Mouse (Mus musculus): ENCODE results near the gene Fam20a. TPM values are rescaled to one million over a fixed set of nuclear protein-coding genes. Genes with fewer than 3 reads are reported as not detected.

Fam20a gene
- polyA plus RNA-seq (2015; fragmentation: Nextera tagmentation; extraction: Ambion mirVana): 6.7 and 8.6 TPM in 2 replicates

DNA sequence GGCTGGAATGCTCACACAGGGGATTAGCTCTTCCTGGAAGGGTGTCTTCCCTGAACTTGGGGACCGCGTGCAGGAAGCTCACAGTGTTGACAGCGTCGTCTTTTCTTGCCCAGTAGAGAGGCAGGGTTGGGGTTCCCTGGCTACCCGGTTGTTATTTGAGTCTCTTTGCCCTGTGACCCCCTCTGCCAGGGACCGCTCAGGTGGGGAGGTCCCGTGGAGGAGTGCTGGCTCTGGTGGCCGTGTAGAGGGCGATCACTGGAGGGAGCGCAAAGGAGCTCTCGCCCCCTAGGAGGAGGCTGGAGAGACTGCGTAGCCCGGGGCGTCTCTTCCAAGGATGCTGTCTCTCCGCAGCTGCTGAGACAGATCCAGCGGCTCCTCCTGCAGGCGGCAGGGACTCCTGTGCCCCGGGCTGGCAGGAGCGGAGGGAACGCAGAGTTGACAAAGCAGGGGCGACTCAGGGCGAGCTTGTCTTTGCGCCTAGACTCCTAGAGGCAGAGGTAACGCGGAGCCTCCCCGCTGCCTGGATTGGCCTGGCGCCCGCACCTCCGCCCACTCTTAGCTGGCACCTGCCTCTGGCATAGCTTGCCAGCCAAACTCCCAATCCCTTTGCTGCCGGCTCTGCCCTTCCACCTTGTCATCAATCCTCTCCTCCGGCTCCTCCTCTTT, at the start of gene Fam20a:
Gene Fam20a, minus strand, starts transcription at position 499 of the 666 bp plus-strand sequence.
- Histone ChIP-seq H3K4me1 (replicated peaks) (no peaks in the 10 kb centered on the region), H3K4me3 (replicated peaks) (peak within 1 kb of the TSS; percentile 51), H3K27me3 (peaks cover 33% of the 10 kb centered on the region), H3K9me3 (replicated peaks) (no peaks in the 10 kb centered on the region), H3K4me2 (peak within 1 kb of the TSS; percentile 54), H3K36me3 (replicated peaks) (no peaks in the 10 kb centered on the region), H3K27ac (replicated peaks) (peak within 1 kb of the TSS; percentile 86), H3K9ac (peak within 1 kb of the TSS; percentile 46)
- peak; percentile 28; the same call in 1 of the 2 replicates for ATAC-seq (ENCODE audit: insufficient read depth)
- WGBS (ENCODE audit: insufficient replicate concordance): 1% methylated on average over 31 of the region's 31 CpGs

DNA sequence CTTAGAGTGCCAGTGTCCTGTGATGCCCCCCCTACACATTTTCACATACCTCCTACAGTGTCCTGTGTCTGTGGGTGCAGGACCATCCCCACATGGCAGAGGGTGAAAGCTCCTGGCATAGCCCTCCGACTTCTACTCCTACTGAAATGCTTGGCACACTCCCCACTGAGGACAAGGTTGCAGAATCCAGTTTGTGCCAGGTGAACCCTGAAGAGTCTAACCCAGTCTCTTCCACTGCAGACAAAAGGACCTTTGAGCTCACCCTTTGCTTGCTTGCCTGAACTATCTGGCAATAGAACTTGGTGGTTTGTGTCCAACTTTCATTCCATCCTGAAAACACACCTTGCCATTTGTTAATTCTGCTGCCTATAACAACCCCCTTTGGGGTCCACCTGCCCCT, 49.3 kb upstream of the Fam20a start:
- H3K9ac ChIP-seq: no peak overlapping the region
- H3K4me2 ChIP-seq: no peak overlapping the region
- WGBS (ENCODE audit: insufficient replicate concordance): 47% methylated on average over 1 of the region's 1 CpGs
- no peak overlapping the region for H3K27ac ChIP-seq (replicated peaks)
- H3K9me3 ChIP-seq (replicated peaks): no peaks in the 10 kb centered on the region
- H3K4me1 ChIP-seq (replicated peaks): no peaks in the 10 kb centered on the region
- H3K4me3 ChIP-seq (replicated peaks): no peak overlapping the region
- no peaks in the 10 kb centered on the region for H3K27me3 ChIP-seq
- no peak for ATAC-seq (ENCODE audit: insufficient read depth)
- no peaks in the 10 kb centered on the region for H3K36me3 ChIP-seq (replicated peaks)

DNA sequence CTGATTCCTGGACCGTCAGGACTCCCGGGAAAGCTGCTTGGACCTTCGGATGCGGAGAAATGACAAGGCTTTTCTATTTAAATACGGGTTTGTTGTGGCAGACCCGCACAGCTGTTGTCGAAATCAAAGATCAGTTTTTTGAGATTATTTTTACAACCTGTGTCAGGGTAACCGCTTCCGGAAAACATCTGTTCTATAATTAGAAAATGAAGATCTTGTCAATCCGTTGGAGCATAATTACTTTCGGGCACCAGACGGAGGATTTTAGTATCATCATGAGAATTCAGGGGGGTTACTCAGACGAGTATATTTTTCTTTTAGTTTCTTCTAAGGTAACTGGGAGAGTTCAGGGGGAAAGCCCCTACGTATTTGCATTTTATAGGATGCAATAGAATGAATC, 48.1 kb upstream of the Fam20a start:
- Histone ChIP-seq H3K9ac (no peak overlapping the region), H3K4me1 (replicated peaks) (no peaks in the 10 kb centered on the region), H3K4me2 (no peak overlapping the region), H3K27me3 (no peaks in the 10 kb centered on the region), H3K9me3 (replicated peaks) (no peaks in the 10 kb centered on the region), H3K36me3 (replicated peaks) (no peaks in the 10 kb centered on the region), H3K27ac (replicated peaks) (no peak overlapping the region), H3K4me3 (replicated peaks) (no peak overlapping the region)
- ATAC-seq (ENCODE audit: insufficient read depth): no peak
- 72% methylated on average over 14 of the region's 14 CpGs for WGBS (ENCODE audit: insufficient replicate concordance)

DNA sequence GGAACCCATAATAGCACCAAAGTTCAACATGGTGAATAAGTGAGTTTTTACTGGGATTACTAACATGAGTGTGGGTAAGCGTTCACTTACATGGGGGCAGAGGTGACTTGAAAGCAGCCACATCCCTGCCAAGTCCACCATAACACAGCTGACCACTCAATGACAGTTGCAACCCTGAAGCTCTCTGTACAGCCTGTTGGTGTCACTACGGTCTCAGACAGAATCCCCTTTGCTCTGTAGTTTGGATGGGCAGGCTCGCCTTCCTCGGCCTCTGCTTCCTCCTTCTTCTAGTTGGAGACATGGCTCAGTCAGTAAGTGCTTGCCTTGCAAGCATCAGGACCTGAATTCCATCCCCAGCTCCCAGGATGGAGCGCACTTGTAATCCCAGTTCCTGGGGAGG, 47.0 kb upstream of the Fam20a start:
- H3K9ac ChIP-seq: no peak overlapping the region
- no peak overlapping the region for H3K4me2 ChIP-seq
- ATAC-seq (ENCODE audit: insufficient read depth): no peak
- H3K27me3 ChIP-seq: no peaks in the 10 kb centered on the region
- H3K36me3 ChIP-seq (replicated peaks): no peaks in the 10 kb centered on the region
- no peaks in the 10 kb centered on the region for H3K9me3 ChIP-seq (replicated peaks)
- WGBS (ENCODE audit: insufficient replicate concordance): 45% methylated on average over 5 of the region's 5 CpGs
- H3K4me3 ChIP-seq (replicated peaks): no peak overlapping the region
- H3K27ac ChIP-seq (replicated peaks): no peak overlapping the region
- H3K4me1 ChIP-seq (replicated peaks): no peaks in the 10 kb centered on the region

DNA sequence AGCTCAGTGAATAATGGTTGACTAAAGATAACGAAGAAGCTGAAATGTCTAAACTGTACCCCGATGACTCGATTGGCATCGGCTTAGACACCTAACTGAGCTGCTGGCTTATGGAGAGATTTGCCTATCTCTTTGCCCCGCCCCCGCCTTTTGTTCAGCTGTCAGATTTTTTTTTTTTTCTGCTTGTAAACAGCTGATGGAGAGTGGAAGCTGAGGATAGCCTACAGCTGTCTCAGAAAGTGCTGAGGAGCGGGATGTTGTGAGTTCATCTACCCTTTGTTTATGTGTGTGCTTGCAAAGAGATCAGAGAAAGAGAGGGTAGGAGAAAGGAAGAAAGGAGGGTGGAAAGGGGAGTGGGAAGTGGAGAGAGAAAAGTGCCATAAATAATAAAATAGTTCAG, 38.0 kb upstream of the Fam20a start:
- no peak overlapping the region for H3K4me2 ChIP-seq
- H3K27ac ChIP-seq (replicated peaks): no peak overlapping the region
- H3K36me3 ChIP-seq (replicated peaks): no peaks in the 10 kb centered on the region
- no peaks in the 10 kb centered on the region for H3K4me1 ChIP-seq (replicated peaks)
- no peak overlapping the region for H3K9ac ChIP-seq
- H3K4me3 ChIP-seq (replicated peaks): no peak overlapping the region
- no peaks in the 10 kb centered on the region for H3K27me3 ChIP-seq
- WGBS (ENCODE audit: insufficient replicate concordance): 70% methylated on average over 7 of the region's 7 CpGs
- ATAC-seq (ENCODE audit: insufficient read depth): no peak
- no peaks in the 10 kb centered on the region for H3K9me3 ChIP-seq (replicated peaks)

DNA sequence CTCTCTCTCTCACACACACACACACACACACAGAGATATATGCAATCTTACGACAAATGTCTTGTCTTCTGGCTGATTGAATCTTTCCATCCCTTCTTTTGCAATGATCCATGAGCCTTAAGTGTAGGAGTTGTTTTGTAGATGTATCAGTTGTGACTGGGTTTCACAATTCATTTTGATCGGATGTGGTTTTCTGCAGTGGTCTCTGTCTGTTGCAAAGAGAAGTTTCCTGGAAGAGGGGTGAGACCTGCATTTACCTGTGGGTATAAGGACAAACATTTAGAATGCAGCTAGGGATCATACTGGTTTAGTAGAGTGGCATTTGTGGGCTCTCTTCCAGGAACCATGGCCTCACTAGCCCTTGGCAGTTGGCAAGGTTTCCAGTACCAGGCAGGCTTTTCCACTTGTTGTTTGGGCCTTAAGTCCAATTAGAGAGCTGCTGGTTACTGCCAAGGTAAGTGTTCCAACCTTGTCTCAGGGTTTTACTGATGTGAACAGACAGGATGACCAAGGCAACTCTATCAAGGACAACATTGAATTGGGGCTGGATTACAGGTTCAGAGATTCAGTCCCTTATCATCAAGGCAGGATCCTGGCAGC, 36.6 kb upstream of the Fam20a start:
- no peaks in the 10 kb centered on the region for H3K4me1 ChIP-seq (replicated peaks)
- no peaks in the 10 kb centered on the region for H3K27me3 ChIP-seq
- H3K9ac ChIP-seq: no peak overlapping the region
- H3K36me3 ChIP-seq (replicated peaks): no peaks in the 10 kb centered on the region
- no peaks in the 10 kb centered on the region for H3K9me3 ChIP-seq (replicated peaks)
- no peak overlapping the region for H3K4me3 ChIP-seq (replicated peaks)
- 69% methylated on average over 2 of the region's 2 CpGs for WGBS (ENCODE audit: insufficient replicate concordance)
- H3K27ac ChIP-seq (replicated peaks): no peak overlapping the region
- no peak overlapping the region for H3K4me2 ChIP-seq
- ATAC-seq (ENCODE audit: insufficient read depth): no peak

DNA sequence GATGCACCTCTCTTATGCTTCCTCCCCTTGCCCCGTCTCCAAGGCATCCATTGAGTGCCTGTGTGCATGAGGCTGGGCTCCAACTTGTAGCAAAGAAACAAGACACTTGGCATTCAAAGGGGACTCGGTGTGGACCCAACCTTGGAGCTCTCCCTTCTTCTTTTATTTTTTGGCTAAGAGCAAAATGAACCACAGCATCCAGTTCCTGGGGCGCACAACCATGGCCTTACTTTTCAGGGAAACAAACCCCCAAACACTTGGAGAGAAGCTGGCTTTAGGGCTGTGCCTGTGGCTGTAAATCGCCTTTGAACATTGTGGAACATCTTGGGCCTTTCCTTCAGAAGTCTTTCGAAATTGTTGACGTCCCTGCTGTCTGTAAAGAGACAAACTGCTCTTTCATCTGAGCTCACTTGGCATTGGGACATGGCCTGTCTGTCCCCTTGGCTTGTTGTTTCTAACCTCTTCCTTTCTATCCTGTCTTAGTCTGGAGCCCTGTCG, 32.1 kb upstream of the Fam20a start:
- 50% methylated on average over 7 of the region's 7 CpGs for WGBS (ENCODE audit: insufficient replicate concordance)
- H3K4me3 ChIP-seq (replicated peaks): no peak overlapping the region
- H3K9ac ChIP-seq: no peak overlapping the region
- no peaks in the 10 kb centered on the region for H3K27me3 ChIP-seq
- no peaks in the 10 kb centered on the region for H3K36me3 ChIP-seq (replicated peaks)
- H3K9me3 ChIP-seq (replicated peaks): no peaks in the 10 kb centered on the region
- no peak overlapping the region for H3K4me2 ChIP-seq
- H3K27ac ChIP-seq (replicated peaks): no peak overlapping the region
- no peak for ATAC-seq (ENCODE audit: insufficient read depth)
- no peaks in the 10 kb centered on the region for H3K4me1 ChIP-seq (replicated peaks)

DNA sequence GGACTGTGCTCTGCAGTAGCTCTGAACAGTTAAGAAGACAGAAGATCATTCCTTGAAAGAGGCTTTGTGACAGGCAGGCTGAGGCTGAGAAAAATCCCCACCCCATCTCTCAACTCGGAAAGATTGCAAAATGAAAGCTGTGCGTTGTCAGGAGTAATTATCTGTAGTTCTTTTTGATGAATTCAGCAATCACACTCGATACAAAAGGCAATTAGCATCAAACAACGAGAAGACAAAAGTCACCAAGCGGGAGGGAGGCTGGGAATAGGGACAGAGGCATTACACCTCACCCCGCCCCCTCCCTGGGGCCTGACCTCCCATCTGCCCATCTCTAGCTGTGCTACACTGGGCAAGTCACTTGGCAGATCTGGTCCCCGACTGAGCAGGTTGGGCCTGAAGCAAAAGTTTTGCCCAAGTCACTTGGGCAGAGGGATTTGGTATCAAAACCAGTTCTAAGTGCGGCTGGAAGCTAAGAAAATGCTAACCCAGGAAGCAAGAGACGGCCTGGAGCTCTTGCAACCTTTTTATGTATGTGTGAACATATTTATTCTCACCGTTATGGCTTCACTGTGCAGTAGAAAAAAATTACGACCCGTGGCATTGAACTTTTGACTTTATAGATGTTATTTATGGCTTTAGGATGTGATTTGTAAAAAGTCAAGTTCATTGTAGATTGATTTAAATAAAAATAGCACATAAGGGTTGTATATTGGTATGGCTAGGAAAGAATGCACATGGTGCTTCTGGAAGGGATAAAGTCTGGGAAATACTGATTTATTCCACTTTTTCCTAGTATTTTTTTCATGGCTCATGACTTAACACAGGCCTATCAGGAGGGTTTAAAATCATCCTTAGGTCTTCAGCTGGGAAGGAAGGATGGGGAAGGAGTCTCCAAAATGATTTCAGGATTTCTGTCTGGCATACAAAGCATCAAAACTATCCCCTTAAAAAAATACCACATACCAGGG, 29.8 kb upstream of the Fam20a start:
- WGBS (ENCODE audit: insufficient replicate concordance): 44% methylated on average over 12 of the region's 12 CpGs
- Histone ChIP-seq H3K4me3 (replicated peaks) (no peak overlapping the region), H3K9ac (no peak overlapping the region), H3K4me2 (no peak overlapping the region), H3K27me3 (no peaks in the 10 kb centered on the region), H3K36me3 (replicated peaks) (no peaks in the 10 kb centered on the region), H3K4me1 (replicated peaks) (no peaks in the 10 kb centered on the region), H3K27ac (replicated peaks) (no peak overlapping the region), H3K9me3 (replicated peaks) (no peaks in the 10 kb centered on the region)
- ATAC-seq (ENCODE audit: insufficient read depth): no peak

DNA sequence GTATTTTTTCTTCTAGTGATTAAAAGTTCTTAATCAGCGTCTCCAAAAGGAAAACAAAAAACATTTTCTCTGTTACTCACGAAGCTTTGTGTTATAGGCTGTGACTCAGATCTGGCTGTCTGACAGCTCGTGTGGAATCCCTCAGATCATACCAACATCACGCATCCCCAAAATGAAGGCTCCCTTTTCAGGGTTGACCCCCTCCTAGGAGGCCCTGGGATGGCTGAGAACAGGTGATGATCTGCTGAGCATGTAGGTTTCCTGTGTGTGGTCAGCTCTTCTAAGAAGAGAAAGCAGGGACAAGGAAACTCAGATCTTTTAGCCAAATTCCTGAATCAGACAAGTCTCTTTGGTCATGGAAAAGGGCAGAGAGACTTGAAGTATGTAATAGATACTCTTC, 23.1 kb upstream of the Fam20a start:
- ATAC-seq (ENCODE audit: insufficient read depth): no peak
- WGBS (ENCODE audit: insufficient replicate concordance): 59% methylated on average over 4 of the region's 4 CpGs
- H3K36me3 ChIP-seq (replicated peaks): no peaks in the 10 kb centered on the region

DNA sequence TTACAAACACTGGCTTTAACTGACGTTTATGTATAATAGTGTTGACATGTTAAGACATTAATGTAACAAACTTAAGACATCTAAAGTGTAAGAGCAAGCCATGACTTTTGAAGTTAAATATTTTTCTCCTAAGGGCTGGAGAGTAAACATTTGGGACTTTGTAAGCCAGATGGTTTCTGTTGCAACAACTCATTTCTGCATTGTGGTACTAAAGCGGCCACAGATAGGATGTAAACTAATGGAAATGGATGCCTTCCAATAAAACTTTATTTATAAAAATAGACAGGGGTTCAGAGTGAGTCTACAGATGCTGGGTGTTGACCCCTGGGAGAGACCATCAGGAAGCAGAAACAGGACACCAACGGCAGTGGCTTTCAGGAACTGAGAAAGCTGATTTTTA, 15.9 kb upstream of the Fam20a start:
- ATAC-seq (ENCODE audit: insufficient read depth): no peak
- WGBS (ENCODE audit: insufficient replicate concordance): 45% methylated on average over 3 of the region's 3 CpGs

More for the DNA sequence above, 23.1 kb upstream of the Fam20a start:
- Histone ChIP-seq H3K4me3 (replicated peaks) (no peak overlapping the region), H3K4me2 (no peak overlapping the region), H3K9me3 (replicated peaks) (no peaks in the 10 kb centered on the region), H3K4me1 (replicated peaks) (no peaks in the 10 kb centered on the region), H3K9ac (no peak overlapping the region), H3K27me3 (no peaks in the 10 kb centered on the region), H3K27ac (replicated peaks) (no peak overlapping the region)

DNA sequence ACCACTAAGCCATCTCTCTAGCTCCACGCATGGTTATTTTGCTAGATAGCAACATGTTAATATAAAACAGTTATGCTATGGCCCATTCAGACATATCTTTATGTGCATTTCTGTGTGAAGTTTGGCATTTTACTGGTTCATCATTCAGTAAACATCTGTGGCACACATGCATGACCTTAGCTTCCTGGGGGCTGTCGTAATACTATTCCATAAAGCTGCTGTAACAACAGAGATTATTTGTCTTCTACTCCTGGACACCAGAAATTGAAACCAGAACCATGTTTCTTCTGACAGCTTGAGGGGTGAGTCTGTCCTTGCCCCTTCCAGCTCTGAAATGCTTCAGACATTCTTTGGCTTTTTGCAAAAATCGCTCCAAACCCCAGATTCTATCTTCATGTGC, 14.3 kb upstream of the Fam20a start:
- no peaks in the 10 kb centered on the region for H3K9me3 ChIP-seq (replicated peaks)
- H3K4me1 ChIP-seq (replicated peaks): no peaks in the 10 kb centered on the region; the same call in 1 of the 2 replicates
- no peaks in the 10 kb centered on the region for H3K27me3 ChIP-seq
- ATAC-seq (ENCODE audit: insufficient read depth): no peak
- no peak overlapping the region for H3K4me3 ChIP-seq (replicated peaks)
- 60% methylated on average over 3 of the region's 3 CpGs for WGBS (ENCODE audit: insufficient replicate concordance)
- no peak overlapping the region for H3K4me2 ChIP-seq
- no peak overlapping the region for H3K9ac ChIP-seq
- no peak overlapping the region for H3K27ac ChIP-seq (replicated peaks)
- no peaks in the 10 kb centered on the region for H3K36me3 ChIP-seq (replicated peaks)

More for the DNA sequence above, 15.9 kb upstream of the Fam20a start:
- Histone ChIP-seq H3K4me2 (no peak overlapping the region), H3K9ac (no peak overlapping the region), H3K4me3 (replicated peaks) (no peak overlapping the region), H3K4me1 (replicated peaks) (no peaks in the 10 kb centered on the region; the same call in 1 of the 2 replicates), H3K27me3 (no peaks in the 10 kb centered on the region), H3K36me3 (replicated peaks) (no peaks in the 10 kb centered on the region), H3K9me3 (replicated peaks) (no peaks in the 10 kb centered on the region), H3K27ac (replicated peaks) (no peak overlapping the region)

Data from liver, embryonic 15.5 days (tissue).